Mouse (Mus musculus) megakaryocyte, embryonic 14.5 days (primary cell): ENCODE measurements around the gene Ttn. TPM values are rescaled to one million over a fixed set of nuclear protein-coding genes. Genes with fewer than 3 reads are reported as not detected.

ENCODE experiments used
- H3K27me3 ChIP-seq: replicated peaks from 2 replicates; pipeline ENCODE3; 2012; ENCODE audit warnings: inconsistent platforms
- H3K36me3 ChIP-seq: replicated peaks from 2 replicates; pipeline ENCODE3; 2012; ENCODE audit warnings: low read length, inconsistent platforms, mixed read lengths
- H3K4me1 ChIP-seq: 2 replicates; pipeline ENCODE4 v1.6.1; 2012; ENCODE audit warnings: inconsistent platforms
- H3K4me3 ChIP-seq: replicated peaks from 2 replicates; pipeline ENCODE3; 2012; ENCODE audit warnings: moderate library complexity, mild to moderate bottlenecking, inconsistent platforms
- H3K9me3 ChIP-seq: 2 replicates; pipeline ENCODE4 v1.6.1; 2012; ENCODE audit warnings: inconsistent platforms
- FLI1 ChIP-seq: IDR thresholded peaks from 2 replicates; pipeline ENCODE4 v1.6.1; 2012; ENCODE audit warnings: low read length, inconsistent platforms, mixed read lengths
- GATA1 ChIP-seq: IDR thresholded peaks from 3 replicates; pipeline ENCODE4 v1.6.1; 2012; ENCODE audit warnings: mixed read lengths, low read length, inconsistent platforms, borderline replicate concordance
- polyA plus RNA-seq: library from polyadenylated mRNA; stranded (reverse); fragments of >175 nt; gene quantifications from 2 replicates; pipeline ENCODE4 v1.2.3, GENCODE M21; 2012; ENCODE audit warnings: low replicate concordance; ENCODE audit not compliant: insufficient read depth

Gene Ttn
- polyA plus RNA-seq, 1 experiment = not detected

DNA sequence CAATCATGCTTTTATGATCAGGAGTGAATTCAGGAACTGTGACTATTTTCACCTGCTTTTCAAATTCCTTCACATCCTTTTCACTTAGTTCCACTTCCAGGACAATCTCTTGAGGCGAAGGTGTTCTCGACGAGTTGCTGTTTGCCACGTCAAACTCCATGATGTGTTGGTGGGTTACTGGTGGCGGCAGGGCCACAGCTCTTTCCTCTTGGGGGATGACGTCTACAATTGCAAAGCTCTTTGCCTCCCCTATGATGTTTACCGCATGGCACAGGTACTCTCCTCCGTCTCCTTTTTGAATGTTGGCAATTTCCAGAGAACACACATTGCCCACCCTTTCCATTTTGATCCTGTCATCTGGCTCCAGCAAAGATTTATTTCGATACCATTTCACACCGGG, 67.4 kb downstream of the Ttn start:
- TF ChIP-seq FLI1 = no peak
- no peak for TF ChIP-seq GATA1
- H3K4me3 ChIP-seq = no peak overlapping the region
- no peaks in the 10 kb centered on the region for H3K36me3 ChIP-seq
- H3K4me1 ChIP-seq = no peaks in the 10 kb centered on the region
- H3K9me3 ChIP-seq = peaks cover 48% of the 10 kb centered on the region
- no peaks in the 10 kb centered on the region for H3K27me3 ChIP-seq

DNA sequence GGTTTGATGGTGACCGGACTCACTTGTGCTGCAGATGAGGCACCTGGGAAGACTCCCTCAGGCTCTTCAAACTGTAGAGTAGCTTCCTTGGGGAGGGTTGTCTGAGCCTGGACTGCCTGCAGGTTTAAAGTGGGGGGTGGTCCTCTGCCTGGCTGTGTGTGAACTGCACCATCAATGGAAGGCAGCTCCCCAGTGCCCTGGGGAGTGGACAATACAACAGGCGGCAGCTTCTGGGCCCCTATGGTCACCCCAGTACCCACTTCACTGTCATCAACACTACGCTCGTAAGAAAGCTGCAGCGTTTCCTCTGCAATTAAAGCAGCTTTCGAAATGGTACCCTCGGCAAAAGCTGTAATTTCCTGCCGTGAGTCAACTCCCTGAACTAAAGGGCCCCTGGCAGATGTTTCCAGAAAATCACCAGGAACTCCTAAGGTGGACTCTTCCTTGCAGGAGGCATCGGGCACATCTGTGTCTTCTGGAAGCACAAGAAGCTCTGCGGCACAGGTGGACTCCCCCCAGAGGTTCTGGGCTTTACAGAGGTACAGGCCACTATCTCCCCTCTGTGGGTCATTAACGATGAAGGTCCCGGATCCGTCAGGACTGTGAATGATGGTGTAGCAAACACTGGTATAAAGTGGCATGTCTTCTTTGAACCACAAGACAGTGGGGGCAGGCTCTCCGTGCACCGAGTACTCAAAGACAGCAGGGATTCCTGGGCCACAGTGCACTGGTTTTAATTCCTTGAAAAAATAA, 73.5 kb downstream of the Ttn start:
- H3K4me1 ChIP-seq = no peaks in the 10 kb centered on the region
- H3K36me3 ChIP-seq = no peaks in the 10 kb centered on the region
- H3K9me3 ChIP-seq = peaks cover 38% of the 10 kb centered on the region
- no peak overlapping the region for H3K4me3 ChIP-seq
- H3K27me3 ChIP-seq = no peaks in the 10 kb centered on the region
- no peak for TF ChIP-seq FLI1
- no peak for TF ChIP-seq GATA1

- Histone ChIP-seq H3K4me1 (no peaks in the 10 kb centered on the region), H3K4me3 (no peak overlapping the region), H3K27me3 (no peaks in the 10 kb centered on the region), H3K36me3 (no peaks in the 10 kb centered on the region), H3K9me3 (peaks cover 64% of the 10 kb centered on the region)
- TF ChIP-seq FLI1 = no peak
- no peak for TF ChIP-seq GATA1
Measured at GRCm38 (mm10) chr2:76903351-76903750, 79.0 kb downstream of the Ttn start.

DNA sequence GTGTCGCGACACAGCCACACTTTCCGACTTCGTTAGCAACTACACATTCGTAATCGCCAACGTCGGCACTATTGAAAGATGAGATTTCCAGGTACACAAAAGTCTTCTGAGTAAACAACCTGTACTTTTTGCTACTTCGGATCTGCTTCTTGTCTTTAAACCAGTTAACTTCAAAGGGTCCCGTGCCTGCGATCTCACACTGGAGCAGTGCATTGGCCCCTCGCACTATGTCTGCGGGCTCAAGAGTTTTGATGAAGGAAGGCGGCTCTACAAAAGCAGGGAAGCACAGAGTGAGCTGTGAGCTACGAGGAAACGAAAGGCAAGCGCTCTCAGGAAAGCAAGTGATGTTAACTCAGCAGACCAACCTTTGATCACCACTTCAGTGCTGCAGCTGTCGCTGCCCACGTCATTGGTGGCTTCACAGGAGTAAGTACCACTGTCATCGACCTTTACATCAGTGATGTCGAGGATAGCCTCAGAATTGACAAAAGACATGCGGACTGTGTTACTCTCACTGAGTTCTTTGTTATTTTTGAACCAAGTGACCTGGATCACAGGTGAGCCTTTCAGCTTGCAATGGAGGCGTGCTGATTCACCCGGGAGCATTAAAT, 80.8 kb downstream of the Ttn start:
- H3K4me1 ChIP-seq = no peaks in the 10 kb centered on the region
- no peak overlapping the region for H3K4me3 ChIP-seq
- no peaks in the 10 kb centered on the region for H3K36me3 ChIP-seq
- peaks cover 60% of the 10 kb centered on the region for H3K9me3 ChIP-seq
- no peaks in the 10 kb centered on the region for H3K27me3 ChIP-seq
- TF ChIP-seq FLI1 (no peak), GATA1 (no peak)

- Histone ChIP-seq H3K27me3 (no peaks in the 10 kb centered on the region), H3K4me1 (no peaks in the 10 kb centered on the region), H3K36me3 (no peaks in the 10 kb centered on the region), H3K9me3 (peaks cover 67% of the 10 kb centered on the region), H3K4me3 (no peak overlapping the region)
- TF ChIP-seq FLI1 = no peak
- no peak for TF ChIP-seq GATA1
Measured at GRCm38 (mm10) chr2:76899886-76900285, 82.5 kb downstream of the Ttn start.

GRCm38 (mm10) chr2:76896990-76897389, 85.4 kb downstream of the Ttn start:
- H3K4me3 ChIP-seq = no peak overlapping the region
- no peaks in the 10 kb centered on the region for H3K27me3 ChIP-seq
- H3K36me3 ChIP-seq = no peaks in the 10 kb centered on the region
- H3K9me3 ChIP-seq = peaks cover 65% of the 10 kb centered on the region
- no peak for TF ChIP-seq FLI1
- TF ChIP-seq GATA1 = no peak
- no peaks in the 10 kb centered on the region for H3K4me1 ChIP-seq

- H3K27me3 ChIP-seq = no peaks in the 10 kb centered on the region
- no peak overlapping the region for H3K4me3 ChIP-seq
- TF ChIP-seq FLI1 (no peak), GATA1 (no peak)
- H3K9me3 ChIP-seq = peaks cover 64% of the 10 kb centered on the region
- H3K4me1 ChIP-seq = no peaks in the 10 kb centered on the region
- no peaks in the 10 kb centered on the region for H3K36me3 ChIP-seq
Measured at GRCm38 (mm10) chr2:76895327-76895726, 87.0 kb downstream of the Ttn start.

DNA sequence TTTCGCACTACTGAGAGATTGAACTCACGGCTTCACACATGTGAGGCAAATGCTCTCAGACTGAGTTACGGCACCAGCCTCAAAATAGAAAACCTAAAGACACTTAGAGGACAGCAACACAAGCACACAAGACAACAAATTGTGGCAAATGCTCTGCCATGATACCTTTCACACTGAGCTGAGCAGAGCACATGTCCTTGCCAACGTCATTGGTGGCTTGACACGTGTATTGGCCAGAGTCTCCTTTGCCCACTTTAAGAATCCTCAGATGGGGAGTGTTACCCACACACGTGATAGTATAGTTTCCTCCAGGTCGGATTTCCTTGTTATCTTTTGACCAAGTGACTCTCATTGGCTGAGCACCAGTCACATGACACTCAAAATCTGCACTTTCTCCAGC, 93.6 kb downstream of the Ttn start:
- H3K9me3 ChIP-seq = peaks cover 68% of the 10 kb centered on the region
- TF ChIP-seq FLI1 (no peak), GATA1 (no peak)

GRCm38 (mm10) chr2:76885855-76886254, 96.5 kb downstream of the Ttn start:
- no peaks in the 10 kb centered on the region for H3K4me1 ChIP-seq
- no peaks in the 10 kb centered on the region for H3K27me3 ChIP-seq
- no peak for TF ChIP-seq GATA1
- TF ChIP-seq FLI1 = no peak
- no peak overlapping the region for H3K4me3 ChIP-seq
- H3K36me3 ChIP-seq = no peaks in the 10 kb centered on the region
- H3K9me3 ChIP-seq = peaks cover 61% of the 10 kb centered on the region

More for the DNA sequence above, 93.6 kb downstream of the Ttn start:
- H3K36me3 ChIP-seq = no peaks in the 10 kb centered on the region
- H3K4me1 ChIP-seq = no peaks in the 10 kb centered on the region
- no peaks in the 10 kb centered on the region for H3K27me3 ChIP-seq
- H3K4me3 ChIP-seq = no peak overlapping the region

- Histone ChIP-seq H3K36me3 (no peaks in the 10 kb centered on the region), H3K4me1 (no peaks in the 10 kb centered on the region), H3K9me3 (peaks cover 65% of the 10 kb centered on the region), H3K4me3 (no peak overlapping the region), H3K27me3 (no peaks in the 10 kb centered on the region)
- no peak for TF ChIP-seq GATA1
Measured at GRCm38 (mm10) chr2:76881406-76881805, 100.9 kb downstream of the Ttn start.
